Mouse (Mus musculus): ENCODE results near the gene Lat2. TPM values are rescaled to one million over a fixed set of nuclear protein-coding genes. Genes with fewer than 3 reads are reported as not detected.

The Lat2 gene
- total and polyA plus RNA-seq, 2 experiments: 1.0 to 1.4 TPM

- Histone ChIP-seq H3K9ac (ENCODE audit: low read depth, low read length) (no peak overlapping the region), H3K79me2 (ENCODE audit: control insufficient read depth, insufficient read depth, low read length) (no peaks in the 10 kb centered on the region), H3K4me3 (ENCODE audit: insufficient read depth, low read depth, low read length) (no peak overlapping the region), H3K27me3 (ENCODE audit: control insufficient read depth, insufficient read depth, low read length) (no peaks in the 10 kb centered on the region), H3K27ac (replicated peaks; ENCODE audit: insufficient read depth, low read depth, low read length) (no peak overlapping the region), H3K4me1 (ENCODE audit: control insufficient read depth, insufficient read depth, low read length) (peaks cover 4% of the 10 kb centered on the region; the same call in 1 of the 2 replicates), H3K36me3 (ENCODE audit: control insufficient read depth, insufficient read depth, low read length) (no peaks in the 10 kb centered on the region)
- no peak for TF ChIP-seq POLR2A (IDR thresholded peaks at IDR 0.05; ENCODE audit: extremely low read depth, insufficient read depth, low read length)
- TF ChIP-seq CTCF (IDR thresholded peaks at IDR 0.05; ENCODE audit: low read depth, low read length): no peak
- 89% methylated on average over 14 of the region's 14 CpGs for WGBS
- DNase-seq (ENCODE audit: extremely low read depth, low read depth, low spot score): no peak
These were observed 38.2 kb downstream of the Lat2 start for GRCm38 (mm10) chr5:134576517-134577220.

- H3K27ac ChIP-seq (replicated peaks; ENCODE audit: insufficient read depth, low read depth, low read length): no peak overlapping the region
These were observed 39.0 kb downstream of the Lat2 start for GRCm38 (mm10) chr5:134575833-134576232.

GRCm38 (mm10) chr5:134572508-134573214 lies 42.2 kb downstream of the Lat2 start:
- Histone ChIP-seq H3K36me3 (ENCODE audit: control insufficient read depth, insufficient read depth, low read length) (no peaks in the 10 kb centered on the region), H3K27me3 (ENCODE audit: control insufficient read depth, insufficient read depth, low read length) (no peaks in the 10 kb centered on the region), H3K79me2 (ENCODE audit: control insufficient read depth, insufficient read depth, low read length) (no peaks in the 10 kb centered on the region), H3K4me3 (ENCODE audit: insufficient read depth, low read depth, low read length) (peak overlapping the region; percentile 61; the same call in 1 of the 2 replicates), H3K27ac (replicated peaks; ENCODE audit: insufficient read depth, low read depth, low read length) (peak overlapping the region; percentile 82), H3K9ac (ENCODE audit: low read depth, low read length) (no peak overlapping the region), H3K4me1 (ENCODE audit: control insufficient read depth, insufficient read depth, low read length) (peaks cover 4% of the 10 kb centered on the region; the same call in 1 of the 2 replicates)
- 38% methylated on average over 10 of the region's 10 CpGs for WGBS
- TF ChIP-seq CTCF (IDR thresholded peaks at IDR 0.05; ENCODE audit: low read depth, low read length) (no peak), POLR2A (IDR thresholded peaks at IDR 0.05; ENCODE audit: extremely low read depth, insufficient read depth, low read length) (no peak)
- no peak for DNase-seq (ENCODE audit: extremely low read depth, low read depth, low spot score)

More at GRCm38 (mm10) chr5:134575833-134576232, 39.0 kb downstream of the Lat2 start:
- DNase-seq (ENCODE audit: extremely low read depth, low read depth, low spot score): no peak
- H3K4me3 ChIP-seq (ENCODE audit: insufficient read depth, low read depth, low read length): no peak overlapping the region
- H3K9ac ChIP-seq (ENCODE audit: low read depth, low read length): no peak overlapping the region
- peaks cover 4% of the 10 kb centered on the region; the same call in 1 of the 2 replicates for H3K4me1 ChIP-seq (ENCODE audit: control insufficient read depth, insufficient read depth, low read length)
- TF ChIP-seq CTCF (IDR thresholded peaks at IDR 0.05; ENCODE audit: low read depth, low read length): no peak
- TF ChIP-seq POLR2A (IDR thresholded peaks at IDR 0.05; ENCODE audit: extremely low read depth, insufficient read depth, low read length): no peak
- no peaks in the 10 kb centered on the region for H3K79me2 ChIP-seq (ENCODE audit: control insufficient read depth, insufficient read depth, low read length)
- WGBS: 99% methylated on average over 5 of the region's 5 CpGs
- H3K27me3 ChIP-seq (ENCODE audit: control insufficient read depth, insufficient read depth, low read length): no peaks in the 10 kb centered on the region
- no peaks in the 10 kb centered on the region for H3K36me3 ChIP-seq (ENCODE audit: control insufficient read depth, insufficient read depth, low read length)

GRCm38 (mm10) chr5:134571730-134572507 lies 42.9 kb downstream of the Lat2 start:
- Histone ChIP-seq H3K36me3 (ENCODE audit: control insufficient read depth, insufficient read depth, low read length) (no peaks in the 10 kb centered on the region), H3K4me1 (ENCODE audit: control insufficient read depth, insufficient read depth, low read length) (peaks cover 4% of the 10 kb centered on the region; the same call in 1 of the 2 replicates), H3K27ac (replicated peaks; ENCODE audit: insufficient read depth, low read depth, low read length) (peak overlapping the region; percentile 82), H3K27me3 (ENCODE audit: control insufficient read depth, insufficient read depth, low read length) (no peaks in the 10 kb centered on the region), H3K4me3 (ENCODE audit: insufficient read depth, low read depth, low read length) (peak overlapping the region; percentile 61), H3K9ac (ENCODE audit: low read depth, low read length) (peak overlapping the region; percentile 67), H3K79me2 (ENCODE audit: control insufficient read depth, insufficient read depth, low read length) (no peaks in the 10 kb centered on the region)
- DNase-seq (ENCODE audit: extremely low read depth, low read depth, low spot score): peak; percentile 54
- WGBS: 3% methylated on average over 23 of the region's 23 CpGs
- TF ChIP-seq CTCF (IDR thresholded peaks at IDR 0.05; ENCODE audit: low read depth, low read length) (no peak), POLR2A (IDR thresholded peaks at IDR 0.05; ENCODE audit: extremely low read depth, insufficient read depth, low read length) (no peak)

GRCm38 (mm10) chr5:134568964-134569491 lies 45.8 kb downstream of the Lat2 start:
- WGBS: 75% methylated on average over 8 of the region's 8 CpGs
- Histone ChIP-seq H3K4me1 (ENCODE audit: control insufficient read depth, insufficient read depth, low read length) (peaks cover 4% of the 10 kb centered on the region; the same call in 1 of the 2 replicates), H3K4me3 (ENCODE audit: insufficient read depth, low read depth, low read length) (no peak overlapping the region), H3K9ac (ENCODE audit: low read depth, low read length) (no peak overlapping the region), H3K27ac (replicated peaks; ENCODE audit: insufficient read depth, low read depth, low read length) (no peak overlapping the region), H3K36me3 (ENCODE audit: control insufficient read depth, insufficient read depth, low read length) (no peaks in the 10 kb centered on the region), H3K79me2 (ENCODE audit: control insufficient read depth, insufficient read depth, low read length) (no peaks in the 10 kb centered on the region), H3K27me3 (ENCODE audit: control insufficient read depth, insufficient read depth, low read length) (no peaks in the 10 kb centered on the region)
- no peak for DNase-seq (ENCODE audit: extremely low read depth, low read depth, low spot score)
- no peak for TF ChIP-seq CTCF (IDR thresholded peaks at IDR 0.05; ENCODE audit: low read depth, low read length)
- TF ChIP-seq POLR2A (IDR thresholded peaks at IDR 0.05; ENCODE audit: extremely low read depth, insufficient read depth, low read length): no peak
